Mouse (Mus musculus) CH12.LX (cell line): Measurements from ENCODE around the gene Kcnj1. TPM values are rescaled to one million over a fixed set of nuclear protein-coding genes. Genes with fewer than 3 reads are reported as not detected.

Experiments used
- DNase-seq: peaks from one replicate; pipeline ENCODE4 v3.0.0-alpha.2; 2013; ENCODE audit errors: extremely low read depth
- H3K27ac ChIP-seq: 2 replicates; pipeline ENCODE4 v1.5.1; 2012; ENCODE audit warnings: low read depth, mild to moderate bottlenecking, control low read depth, moderate library complexity; ENCODE audit not compliant: insufficient read depth
- H3K27me3 ChIP-seq: replicated peaks from 2 replicates; pipeline ENCODE3; 2012; ENCODE audit warnings: inconsistent platforms
- H3K36me3 ChIP-seq, 2 experiments: replicated peaks in 1 of 2; 2 replicates each; pipeline versions ENCODE3 to v1.6.1; 2012; ENCODE audit warnings: inconsistent platforms in 1 of 2, low read length in 1 of 2, mild to moderate bottlenecking in 1 of 2, mixed read lengths in 1 of 2, moderate library complexity in 1 of 2; ENCODE audit not compliant: control insufficient read depth in 1 of 2, insufficient read depth in 1 of 2
- H3K4me1 ChIP-seq, 2 experiments: 2 replicates each; pipeline ENCODE4 v1.6.1; 2012; ENCODE audit warnings: inconsistent platforms in 1 of 2, moderate library complexity in 1 of 2; ENCODE audit not compliant: insufficient read depth in 2 of 2, control insufficient read depth in 1 of 2
- H3K4me2 ChIP-seq: 2 replicates; pipeline ENCODE4 v1.6.1; 2012; ENCODE audit warnings: low read depth, mild to moderate bottlenecking, control low read depth; ENCODE audit not compliant: poor library complexity, insufficient read depth, severe bottlenecking
- H3K4me3 ChIP-seq, 3 experiments: fragments of 150-350 bp in 1 of 3; sonication (generic) in 1 of 3; replicated peaks in 1 of 3; 2 replicates each; pipeline versions ENCODE3 to v1.5.1; 2011 to 2012; ENCODE audit warnings: low read depth in 2 of 3, low read length in 2 of 3, mild to moderate bottlenecking in 2 of 3, moderate library complexity in 2 of 3, control low read depth in 1 of 3, improper control_type of control experiment in 1 of 3, inconsistent platforms in 1 of 3, mixed read lengths in 1 of 3; ENCODE audit not compliant: poor library complexity in 1 of 3
- H3K79me2 ChIP-seq: replicated peaks from 2 replicates; pipeline ENCODE4 v1.6.1; 2012; ENCODE audit warnings: mild to moderate bottlenecking, moderate library complexity; ENCODE audit not compliant: control insufficient read depth, poor library complexity, insufficient read depth, severe bottlenecking; ENCODE audit errors: extremely low read depth
- H3K9ac ChIP-seq: 2 replicates; pipeline ENCODE4 v1.6.1; 2012; ENCODE audit warnings: low read depth, mild to moderate bottlenecking, control low read depth, moderate library complexity; ENCODE audit not compliant: insufficient read depth
- H3K9me3 ChIP-seq: replicated peaks from 2 replicates; pipeline ENCODE3; 2012; ENCODE audit warnings: low read length, inconsistent platforms, mixed read lengths
- BHLHE40 ChIP-seq: IDR thresholded peaks from 2 replicates; pipeline ENCODE4 v1.6.1; 2011; ENCODE audit warnings: mild to moderate bottlenecking, low read depth, low read length, improper control_type of control experiment
- CHD1 ChIP-seq: IDR thresholded peaks from 2 replicates; pipeline ENCODE4 v1.6.1; 2012; ENCODE audit warnings: low read depth, low read length, improper control_type of control experiment, inconsistent platforms
- CHD2 ChIP-seq: IDR thresholded peaks from 2 replicates; pipeline ENCODE4 v1.6.1; 2011; ENCODE audit warnings: low read length, improper control_type of control experiment
- E2F4 ChIP-seq: IDR thresholded peaks from 2 replicates; pipeline ENCODE4 v1.6.1; 2011; ENCODE audit warnings: low read depth, low read length, improper control_type of control experiment; ENCODE audit not compliant: insufficient replicate concordance
- ELF1 ChIP-seq: IDR thresholded peaks from 2 replicates; pipeline ENCODE4 v1.6.1; 2014; ENCODE audit warnings: low read depth, mild to moderate bottlenecking, inconsistent platforms, low read length, improper control_type of control experiment
- EP300 ChIP-seq: IDR thresholded peaks from 2 replicates; pipeline ENCODE4 v1.6.1; 2011; ENCODE audit warnings: low read length, improper control_type of control experiment
- ETS1 ChIP-seq: conservative IDR thresholded peaks from 2 replicates; pipeline ENCODE4 v1.6.1; 2012; ENCODE audit warnings: low read depth, mild to moderate bottlenecking, inconsistent platforms, low read length, improper control_type of control experiment, moderate library complexity
- GABPA ChIP-seq: IDR thresholded peaks from 2 replicates; pipeline ENCODE4 v1.6.1; 2012; ENCODE audit warnings: low read depth, low read length, improper control_type of control experiment, inconsistent platforms; ENCODE audit not compliant: insufficient replicate concordance
- HCFC1 ChIP-seq: IDR thresholded peaks from 2 replicates; pipeline ENCODE4 v1.6.1; 2012; ENCODE audit warnings: low read depth, mild to moderate bottlenecking, inconsistent platforms, low read length, improper control_type of control experiment
- JUN ChIP-seq: IDR thresholded peaks from 2 replicates; pipeline ENCODE4 v1.6.1; 2011; ENCODE audit warnings: low read depth, mild to moderate bottlenecking, low read length, improper control_type of control experiment, moderate library complexity; ENCODE audit not compliant: insufficient read depth
- JUND ChIP-seq: conservative IDR thresholded peaks from 2 replicates; pipeline ENCODE4 v1.6.1; 2011; ENCODE audit warnings: low read depth, low read length, improper control_type of control experiment
- MEF2A ChIP-seq: IDR thresholded peaks from 2 replicates; pipeline ENCODE4 v1.6.1; 2014; ENCODE audit warnings: low read depth, mild to moderate bottlenecking, inconsistent platforms, low read length, improper control_type of control experiment, borderline replicate concordance
- MXI1 ChIP-seq: IDR thresholded peaks from 2 replicates; pipeline ENCODE4 v1.6.1; 2011; ENCODE audit warnings: mild to moderate bottlenecking, low read depth, low read length, improper control_type of control experiment
- NELFE ChIP-seq: IDR thresholded peaks from 2 replicates; pipeline ENCODE4 v1.6.1; 2011; ENCODE audit warnings: low read depth, low read length, improper control_type of control experiment
- PAX5 ChIP-seq: IDR thresholded peaks from 2 replicates; pipeline ENCODE4 v1.6.1; 2012; ENCODE audit warnings: low read length, inconsistent platforms, mixed read lengths
- POLR2A ChIP-seq: IDR thresholded peaks from 2 replicates; pipeline ENCODE4 v1.6.1; 2011; ENCODE audit warnings: low read depth, mild to moderate bottlenecking, improper control_type of control experiment, low read length
- POLR2AphosphoS2 ChIP-seq: IDR thresholded peaks from 2 replicates; pipeline ENCODE4 v1.6.1; 2011; ENCODE audit warnings: low read depth, low read length, improper control_type of control experiment
- SMC3 ChIP-seq: IDR thresholded peaks from 2 replicates; pipeline ENCODE4 v1.6.1; 2011; ENCODE audit warnings: low read depth, low read length, improper control_type of control experiment
- TBP ChIP-seq: conservative IDR thresholded peaks from 2 replicates; pipeline ENCODE4 v1.6.1; 2011; ENCODE audit warnings: low read depth, low read length, improper control_type of control experiment
- TCF12 ChIP-seq: IDR thresholded peaks from 2 replicates; pipeline ENCODE4 v1.6.1; 2014; ENCODE audit warnings: low read depth, mild to moderate bottlenecking, inconsistent platforms, low read length, improper control_type of control experiment
- ZKSCAN1 ChIP-seq: IDR thresholded peaks from 2 replicates; pipeline ENCODE4 v1.6.1; 2012; ENCODE audit warnings: low read depth, inconsistent platforms, low read length, improper control_type of control experiment, borderline replicate concordance
- dilution Hi-C: fragments of 300-500 bp; cut with MboI; formaldehyde crosslinking; loops from 2 replicates; pipeline ENCODE4 v1.14.3; 2020; ENCODE audit warnings: low sequenced_read_pairs; ENCODE audit not compliant: extremely low pct_unique_long_range_greater_than_20kb, extremely low pct_ligation_motif_present
- in situ Hi-C: fragments of 300-500 bp; cut with MboI; formaldehyde crosslinking; loops from 3 replicates; pipeline ENCODE4 v1.14.3; 2019; ENCODE audit warnings: low sequenced_read_pairs, low pct_ligation_motif_present, low pct_unique_long_range_greater_than_20kb, mixed read lengths
- polyA plus RNA-seq: library from polyadenylated mRNA; unstranded; fragments of >175 nt; gene quantifications from 2 replicates; pipeline ENCODE4 v1.2.1, GENCODE M21; 2012; ENCODE audit warnings: low read depth; ENCODE audit not compliant: insufficient read length
- total RNA-seq, 2 experiments: library from RNA; depleted of rRNA; stranded (reverse); fragments of 300-350 nt in 1 of 2; fragments of >200 nt in 1 of 2; gene quantifications; 2 replicates each; pipeline ENCODE4 v1.2.3; 2012 to 2014

Gene Kcnj1
- total and polyA plus RNA-seq, 3 experiments, result 0.07 to 0.11 TPM; not detected in 1

DNA sequence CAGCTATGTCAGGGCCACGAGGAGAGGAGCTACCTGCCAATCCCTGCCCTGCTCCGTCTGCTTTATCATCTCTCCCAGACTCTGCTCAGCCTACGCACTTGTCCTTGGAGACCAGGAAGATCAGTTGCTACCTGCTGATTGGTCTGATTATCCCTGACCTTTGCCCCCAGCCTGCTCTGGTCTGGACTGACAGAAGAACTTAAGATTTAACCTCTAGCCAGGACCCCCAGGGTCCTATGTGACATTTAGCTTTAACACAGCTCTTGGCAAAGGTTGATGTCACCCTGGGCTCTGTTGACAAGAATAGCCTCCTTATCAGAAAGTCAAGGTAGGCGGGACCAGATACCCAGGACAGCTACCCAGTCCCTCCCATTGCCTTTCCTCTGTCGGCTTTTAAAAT is 31.5 kb upstream of the Kcnj1 start:
- H3K4me3 ChIP-seq, result no peak overlapping the region
- H3K27me3 ChIP-seq, result no peaks in the 10 kb centered on the region
- dilution Hi-C loops, result no loop called here
- no peaks in the 10 kb centered on the region for H3K36me3 ChIP-seq
- no peak overlapping the region for H3K27ac ChIP-seq
- TF ChIP-seq POLR2AphosphoS2 (no peak), NELFE (no peak), JUN (no peak), EP300 (no peak), PAX5 (no peak), CHD2 (no peak), BHLHE40 (no peak), HCFC1 (no peak), TCF12 (no peak), TBP (no peak)
- no peaks in the 10 kb centered on the region for H3K79me2 ChIP-seq
- no peak for DNase-seq
- H3K9me3 ChIP-seq, result no peaks in the 10 kb centered on the region
- H3K4me2 ChIP-seq, result no peak overlapping the region
- H3K4me1 ChIP-seq, result 0 out of 4 replicates have a peak, but pooled peaks cover 0 to 2% of the 10 kb centered on the region in 2 experiments
- in situ Hi-C loops, result loop anchor here (5.0 kb wide), 1 partner anchor 69 kb away; no protein-coding TSS in a partner anchor
- H3K9ac ChIP-seq, result no peak overlapping the region

DNA sequence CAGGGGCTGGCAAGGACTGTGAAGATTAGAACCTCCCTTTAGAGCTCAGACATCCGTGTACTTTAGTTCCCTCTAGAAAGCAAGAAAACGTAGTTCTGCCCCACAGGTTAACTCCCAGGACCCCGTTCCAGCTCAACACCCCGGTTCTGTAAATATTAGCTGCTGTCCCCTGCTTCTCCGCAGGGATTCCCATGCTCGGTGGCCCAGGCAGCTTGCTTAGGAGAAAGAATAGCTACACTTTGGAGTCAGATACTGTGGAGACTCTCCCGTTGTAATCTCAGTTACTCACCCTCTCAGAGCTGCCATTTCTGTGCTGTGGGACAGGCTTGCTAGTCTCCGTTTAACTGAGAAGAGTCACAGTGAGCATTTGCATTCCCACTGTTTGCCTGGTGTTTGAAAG is 29.4 kb upstream of the Kcnj1 start:
- no peaks in the 10 kb centered on the region for H3K4me1 ChIP-seq
- in situ Hi-C loops (loop anchor here (5.0 kb wide), 1 partner anchor 71 kb away; no protein-coding TSS in a partner anchor), dilution Hi-C loops (no loop called here)
- no peak for DNase-seq
- H3K4me3 ChIP-seq, result no peak overlapping the region
- H3K27ac ChIP-seq, result no peak overlapping the region
- no peaks in the 10 kb centered on the region for H3K79me2 ChIP-seq
- no peaks in the 10 kb centered on the region for H3K36me3 ChIP-seq
- no peak overlapping the region for H3K9ac ChIP-seq
- H3K9me3 ChIP-seq, result no peaks in the 10 kb centered on the region
- TF ChIP-seq ZKSCAN1, result no peak
- TF ChIP-seq CHD1, result no peak
- TF ChIP-seq MEF2A, result no peak
- no peak for TF ChIP-seq JUND
- TF ChIP-seq POLR2AphosphoS2, result no peak
- TF ChIP-seq EP300, result no peak
- TF ChIP-seq ETS1, result no peak
- TF ChIP-seq E2F4, result no peak
- TF ChIP-seq BHLHE40, result no peak
- no peak for TF ChIP-seq ELF1
- TF ChIP-seq POLR2A, result no peak
- TF ChIP-seq GABPA, result no peak
- TF ChIP-seq SMC3, result no peak
- TF ChIP-seq MXI1, result no peak
- H3K4me2 ChIP-seq, result no peak overlapping the region
- H3K27me3 ChIP-seq, result no peaks in the 10 kb centered on the region
